Mouse (Mus musculus) bone marrow, adult 2 months (tissue): ENCODE measurements around the gene Usp48. TPM values are rescaled to one million over a fixed set of nuclear protein-coding genes. Genes with fewer than 3 reads are reported as not detected.

Source experiments
- H3K27ac ChIP-seq: fragments of 200-500 bp; 2 replicates; pipeline ENCODE4 v1.5.1; 2012; ENCODE audit warnings: low read depth, mild to moderate bottlenecking, control low read depth, inconsistent platforms, low read length; ENCODE audit not compliant: control insufficient read depth, poor library complexity, insufficient read depth
- H3K4me1 ChIP-seq: fragments of 200-500 bp; 2 replicates; pipeline ENCODE4 v1.6.1; 2011; ENCODE audit warnings: low read length; ENCODE audit not compliant: control insufficient read depth, insufficient read depth
- H3K4me3 ChIP-seq: fragments of 200-500 bp; replicated peaks from 2 replicates; pipeline ENCODE3; 2011; ENCODE audit warnings: mild to moderate bottlenecking, low read depth, low read length, control low read depth; ENCODE audit not compliant: control insufficient read depth
- CTCF ChIP-seq: fragments of 200-500 bp; IDR thresholded peaks from 2 replicates; pipeline ENCODE4 v1.5.1; 2011; ENCODE audit warnings: low read length, control low read depth; ENCODE audit not compliant: control insufficient read depth, insufficient read depth
- POLR2A ChIP-seq: fragments of 200-500 bp; IDR thresholded peaks from 2 replicates; pipeline ENCODE4 v1.6.1; 2011; ENCODE audit warnings: low read depth, mild to moderate bottlenecking, control low read depth, low read length, borderline replicate concordance; ENCODE audit not compliant: control insufficient read depth
- WGBS: fragments of 180-500 bp; shearing (Covaris S2); methylation state at CpG from one replicate; pipeline ENCODE4 v1.1.7; 2018; 5-methylcytosine and 5-hydroxymethylcytosine counted together
- polyA plus RNA-seq: library from polyadenylated mRNA; stranded (reverse); fragments of >200 nt; gene quantifications from 2 replicates; pipeline ENCODE4 v1.2.4, GENCODE M21; 2011; ENCODE audit warnings: low replicate concordance; ENCODE audit not compliant: missing spikeins, insufficient read depth, insufficient read length

The Usp48 gene
- polyA plus RNA-seq, 1 experiment: 168 TPM

GRCm38 (mm10) chr4:137628400-137628799 lies 34.8 kb downstream of the Usp48 start:
- TF ChIP-seq CTCF: no peak
- no peak overlapping the region for H3K27ac ChIP-seq
- H3K4me3 ChIP-seq: no peak overlapping the region
- no peaks in the 10 kb centered on the region; the same call in 1 of the 2 replicates for H3K4me1 ChIP-seq
- WGBS: 69% methylated on average over 6 of the region's 6 CpGs

GRCm38 (mm10) chr4:137629354-137629753 lies 35.8 kb downstream of the Usp48 start:
- WGBS: 69% methylated on average over 7 of the region's 7 CpGs
- Histone ChIP-seq H3K4me3 (no peak overlapping the region), H3K4me1 (no peaks in the 10 kb centered on the region; the same call in 1 of the 2 replicates), H3K27ac (no peak overlapping the region)
- TF ChIP-seq POLR2A: no peak
- TF ChIP-seq CTCF: no peak

- TF ChIP-seq CTCF (no peak), POLR2A (no peak)
- WGBS: 75% methylated on average over 2 of the region's 2 CpGs
- H3K4me1 ChIP-seq: no peaks in the 10 kb centered on the region; the same call in 1 of the 2 replicates
- H3K27ac ChIP-seq: no peak overlapping the region
- H3K4me3 ChIP-seq: no peak overlapping the region
Observed at GRCm38 (mm10) chr4:137630153-137630552, 36.6 kb downstream of the Usp48 start.

- Histone ChIP-seq H3K4me1 (no peaks in the 10 kb centered on the region; the same call in 1 of the 2 replicates), H3K4me3 (no peak overlapping the region), H3K27ac (no peak overlapping the region)
- TF ChIP-seq POLR2A (no peak), CTCF (no peak)
- 78% methylated on average over 3 of the region's 3 CpGs for WGBS
Observed at GRCm38 (mm10) chr4:137631596-137631995, 38.0 kb downstream of the Usp48 start.

DNA sequence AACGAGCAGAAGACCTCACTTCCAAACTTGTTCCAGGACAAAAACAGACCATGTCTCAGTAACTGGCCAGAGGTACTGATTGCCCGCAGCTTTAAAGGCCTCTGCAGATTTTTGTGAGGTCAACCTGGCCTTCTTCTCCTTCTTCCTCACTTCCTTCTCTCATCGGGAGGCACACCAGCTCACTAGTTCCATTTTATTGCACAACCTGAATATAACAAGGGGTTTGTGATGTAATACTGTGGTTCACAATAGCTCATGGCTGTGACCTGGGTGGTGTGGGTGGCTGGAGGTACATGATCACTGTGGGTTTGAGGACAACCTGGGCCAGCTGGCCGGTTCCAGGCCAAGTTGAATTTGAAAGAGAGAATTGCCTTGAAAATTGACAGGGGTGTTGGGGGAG lies 39.8 kb downstream of the Usp48 start:
- Histone ChIP-seq H3K4me3 (no peak overlapping the region), H3K27ac (no peak overlapping the region), H3K4me1 (no peaks in the 10 kb centered on the region)
- TF ChIP-seq POLR2A: no peak
- TF ChIP-seq CTCF: no peak
- 50% methylated on average over 4 of the region's 4 CpGs for WGBS

DNA sequence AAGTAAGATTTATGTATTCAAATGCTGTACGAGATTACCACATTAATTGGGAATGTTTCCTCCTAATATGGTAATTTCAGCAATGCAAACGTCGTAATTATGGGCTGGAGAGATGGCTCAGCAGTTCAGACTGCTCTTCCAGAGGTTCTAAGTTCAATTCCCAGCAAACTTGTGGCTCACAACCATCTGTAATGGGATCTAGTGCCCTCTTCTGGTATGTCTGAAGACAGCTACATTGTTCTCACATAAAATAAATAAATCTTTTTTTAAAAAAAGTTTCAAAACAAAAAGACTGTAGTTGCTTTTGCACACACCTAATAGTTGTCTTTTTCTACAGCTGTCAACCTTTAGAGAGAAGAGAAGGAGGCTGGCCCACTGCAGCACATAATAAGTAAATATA lies 43.0 kb downstream of the Usp48 start:
- 86% methylated on average over 3 of the region's 3 CpGs for WGBS
- Histone ChIP-seq H3K4me1 (no peaks in the 10 kb centered on the region), H3K4me3 (no peak overlapping the region), H3K27ac (no peak overlapping the region)
- TF ChIP-seq CTCF (no peak), POLR2A (no peak)

DNA sequence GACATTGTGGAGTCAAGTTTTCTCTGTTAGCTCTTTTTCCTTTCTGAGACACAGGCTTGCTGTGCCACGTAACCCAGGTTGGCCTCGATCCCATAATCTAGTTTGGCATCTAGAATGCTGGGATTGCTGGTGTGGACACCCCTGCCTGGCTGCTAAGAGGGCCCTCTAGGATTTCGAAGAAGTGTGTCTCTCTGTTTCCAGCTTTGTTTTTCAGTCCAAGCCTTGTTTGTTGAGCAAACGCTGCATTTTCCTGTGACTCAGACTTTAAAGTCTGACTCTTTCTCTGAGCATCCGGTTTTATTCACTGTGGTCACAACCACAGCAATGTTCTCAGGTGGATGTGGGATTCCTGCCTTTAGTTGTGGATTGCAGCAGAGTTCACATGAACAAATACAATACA lies 48.0 kb downstream of the Usp48 start:
- Histone ChIP-seq H3K4me1 (no peaks in the 10 kb centered on the region), H3K27ac (no peak overlapping the region), H3K4me3 (no peak overlapping the region)
- TF ChIP-seq CTCF (no peak), POLR2A (no peak)
- 43% methylated on average over 5 of the region's 5 CpGs for WGBS

DNA sequence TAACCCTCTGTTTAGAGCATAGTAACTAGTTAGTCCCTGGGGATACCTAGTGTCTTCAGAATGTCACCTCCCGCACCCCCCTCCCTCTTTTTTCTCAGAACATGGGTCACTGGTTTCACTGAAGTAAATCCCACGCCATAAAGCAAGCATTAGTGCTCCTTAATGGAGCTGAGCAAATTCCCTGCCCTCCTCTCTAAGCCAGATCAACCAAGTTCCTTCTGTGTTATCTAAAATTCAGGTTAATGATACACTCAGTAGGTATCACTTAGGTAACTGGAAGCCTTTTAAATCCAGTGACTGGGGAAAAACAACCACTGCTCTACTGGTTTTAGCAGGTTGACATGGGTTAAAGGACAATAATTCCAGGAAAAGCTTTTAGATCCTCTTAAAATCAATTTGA lies 48.5 kb downstream of the Usp48 start:
- no peak overlapping the region for H3K27ac ChIP-seq
- no peak for TF ChIP-seq POLR2A
- TF ChIP-seq CTCF: no peak
- no peak overlapping the region for H3K4me3 ChIP-seq
- WGBS: 84% methylated on average over 2 of the region's 2 CpGs
- no peaks in the 10 kb centered on the region for H3K4me1 ChIP-seq

- 74% methylated on average over 2 of the region's 2 CpGs for WGBS
- Histone ChIP-seq H3K4me3 (no peak overlapping the region), H3K27ac (no peak overlapping the region), H3K4me1 (no peaks in the 10 kb centered on the region)
- no peak for TF ChIP-seq POLR2A
- TF ChIP-seq CTCF: no peak
Observed at GRCm38 (mm10) chr4:137643459-137643858, 49.9 kb downstream of the Usp48 start.

- Histone ChIP-seq H3K4me3 (no peak overlapping the region), H3K4me1 (no peaks in the 10 kb centered on the region), H3K27ac (no peak overlapping the region)
- TF ChIP-seq POLR2A (no peak), CTCF (no peak)
Observed at GRCm38 (mm10) chr4:137646262-137646661, 52.7 kb downstream of the Usp48 start.
